Mouse (Mus musculus): Measurements from ENCODE around the gene Shisa9.

DNA sequence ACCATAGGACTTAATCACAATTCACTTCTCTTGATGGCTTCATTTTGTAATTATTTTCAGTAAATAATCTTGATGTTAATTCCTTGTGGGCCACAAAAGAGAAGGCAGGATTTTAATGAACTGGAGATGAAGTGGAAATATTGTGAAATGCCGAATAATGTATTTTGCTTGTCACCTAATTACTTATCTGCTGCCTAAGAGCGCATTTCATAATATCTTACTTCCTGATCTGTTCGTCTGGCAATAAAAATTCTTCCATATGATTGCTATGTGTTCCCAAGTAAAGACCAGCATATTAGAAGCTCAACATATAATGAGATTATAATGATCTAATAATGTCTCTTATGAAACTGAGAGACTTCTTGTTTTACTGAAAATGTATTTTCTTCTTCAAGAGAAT, 235.9 kb downstream of the Shisa9 start:
- no peak for TF ChIP-seq POLR2A (IDR thresholded peaks at IDR 0.05; ENCODE audit: insufficient read depth, low read depth, low read length)
- TF ChIP-seq CTCF (IDR thresholded peaks at IDR 0.05) = no peak

Data from heart, adult 2 months (tissue).